Mouse (Mus musculus) CH12.LX (cell line): ENCODE measurements around the gene 1700021F05Rik. TPM values are rescaled to one million over a fixed set of nuclear protein-coding genes. Genes with fewer than 3 reads are reported as not detected.

Experiments
- DNase-seq: peaks from one replicate; pipeline ENCODE4 v3.0.0-alpha.2; 2013; ENCODE audit errors: extremely low read depth
- H3K27ac ChIP-seq: 2 replicates; pipeline ENCODE4 v1.5.1; 2012; ENCODE audit warnings: low read depth, mild to moderate bottlenecking, control low read depth, moderate library complexity; ENCODE audit not compliant: insufficient read depth
- H3K27me3 ChIP-seq: replicated peaks from 2 replicates; pipeline ENCODE3; 2012; ENCODE audit warnings: inconsistent platforms
- H3K36me3 ChIP-seq, 2 experiments: replicated peaks in 1 of 2; 2 replicates each; pipeline versions ENCODE3 to v1.6.1; 2012; ENCODE audit warnings: inconsistent platforms in 1 of 2, low read length in 1 of 2, mild to moderate bottlenecking in 1 of 2, mixed read lengths in 1 of 2, moderate library complexity in 1 of 2; ENCODE audit not compliant: control insufficient read depth in 1 of 2, insufficient read depth in 1 of 2
- H3K4me1 ChIP-seq, 2 experiments: 2 replicates each; pipeline ENCODE4 v1.6.1; 2012; ENCODE audit warnings: inconsistent platforms in 1 of 2, moderate library complexity in 1 of 2; ENCODE audit not compliant: insufficient read depth in 2 of 2, control insufficient read depth in 1 of 2
- H3K4me2 ChIP-seq: 2 replicates; pipeline ENCODE4 v1.6.1; 2012; ENCODE audit warnings: low read depth, mild to moderate bottlenecking, control low read depth; ENCODE audit not compliant: poor library complexity, insufficient read depth, severe bottlenecking
- H3K4me3 ChIP-seq, 3 experiments: fragments of 150-350 bp in 1 of 3; sonication (generic) in 1 of 3; replicated peaks in 1 of 3; 2 replicates each; pipeline versions ENCODE3 to v1.5.1; 2011 to 2012; ENCODE audit warnings: low read depth in 2 of 3, low read length in 2 of 3, mild to moderate bottlenecking in 2 of 3, moderate library complexity in 2 of 3, control low read depth in 1 of 3, improper control_type of control experiment in 1 of 3, inconsistent platforms in 1 of 3, mixed read lengths in 1 of 3; ENCODE audit not compliant: poor library complexity in 1 of 3
- H3K79me2 ChIP-seq: replicated peaks from 2 replicates; pipeline ENCODE4 v1.6.1; 2012; ENCODE audit warnings: mild to moderate bottlenecking, moderate library complexity; ENCODE audit not compliant: control insufficient read depth, poor library complexity, insufficient read depth, severe bottlenecking; ENCODE audit errors: extremely low read depth
- H3K9ac ChIP-seq: 2 replicates; pipeline ENCODE4 v1.6.1; 2012; ENCODE audit warnings: low read depth, mild to moderate bottlenecking, control low read depth, moderate library complexity; ENCODE audit not compliant: insufficient read depth
- H3K9me3 ChIP-seq: replicated peaks from 2 replicates; pipeline ENCODE3; 2012; ENCODE audit warnings: low read length, inconsistent platforms, mixed read lengths
- CHD1 ChIP-seq: IDR thresholded peaks from 2 replicates; pipeline ENCODE4 v1.6.1; 2012; ENCODE audit warnings: low read depth, low read length, improper control_type of control experiment, inconsistent platforms
- CHD2 ChIP-seq: IDR thresholded peaks from 2 replicates; pipeline ENCODE4 v1.6.1; 2011; ENCODE audit warnings: low read length, improper control_type of control experiment
- ELF1 ChIP-seq: IDR thresholded peaks from 2 replicates; pipeline ENCODE4 v1.6.1; 2014; ENCODE audit warnings: low read depth, mild to moderate bottlenecking, inconsistent platforms, low read length, improper control_type of control experiment
- EP300 ChIP-seq: IDR thresholded peaks from 2 replicates; pipeline ENCODE4 v1.6.1; 2011; ENCODE audit warnings: low read length, improper control_type of control experiment
- ETS1 ChIP-seq: conservative IDR thresholded peaks from 2 replicates; pipeline ENCODE4 v1.6.1; 2012; ENCODE audit warnings: low read depth, mild to moderate bottlenecking, inconsistent platforms, low read length, improper control_type of control experiment, moderate library complexity
- IRF4 ChIP-seq: IDR thresholded peaks from 2 replicates; pipeline ENCODE4 v1.6.1; 2014; ENCODE audit warnings: low read depth, mild to moderate bottlenecking, inconsistent platforms, low read length, improper control_type of control experiment
- KAT2A ChIP-seq: IDR thresholded peaks from 2 replicates; pipeline ENCODE4 v1.6.1; 2012; ENCODE audit warnings: low read length, improper control_type of control experiment, inconsistent platforms; ENCODE audit not compliant: insufficient replicate concordance
- MAFK ChIP-seq: IDR thresholded peaks from 2 replicates; pipeline ENCODE4 v1.6.1; 2011; ENCODE audit warnings: low read length, improper control_type of control experiment; ENCODE audit not compliant: insufficient replicate concordance
- MAX ChIP-seq: IDR thresholded peaks from 2 replicates; pipeline ENCODE4 v1.6.1; 2011; ENCODE audit warnings: low read length, improper control_type of control experiment
- MAZ ChIP-seq: IDR thresholded peaks from 2 replicates; pipeline ENCODE4 v1.6.1; 2012; ENCODE audit warnings: low read depth, mild to moderate bottlenecking, inconsistent platforms, low read length, improper control_type of control experiment, moderate library complexity
- MEF2A ChIP-seq: IDR thresholded peaks from 2 replicates; pipeline ENCODE4 v1.6.1; 2014; ENCODE audit warnings: low read depth, mild to moderate bottlenecking, inconsistent platforms, low read length, improper control_type of control experiment, borderline replicate concordance
- MXI1 ChIP-seq: IDR thresholded peaks from 2 replicates; pipeline ENCODE4 v1.6.1; 2011; ENCODE audit warnings: mild to moderate bottlenecking, low read depth, low read length, improper control_type of control experiment
- NELFE ChIP-seq: IDR thresholded peaks from 2 replicates; pipeline ENCODE4 v1.6.1; 2011; ENCODE audit warnings: low read depth, low read length, improper control_type of control experiment
- POLR2A ChIP-seq: IDR thresholded peaks from 2 replicates; pipeline ENCODE4 v1.6.1; 2011; ENCODE audit warnings: low read depth, mild to moderate bottlenecking, improper control_type of control experiment, low read length
- RAD21 ChIP-seq: IDR thresholded peaks from 2 replicates; pipeline ENCODE4 v1.6.1; 2011; ENCODE audit warnings: low read depth, mild to moderate bottlenecking, low read length, improper control_type of control experiment, moderate library complexity
- SMC3 ChIP-seq: IDR thresholded peaks from 2 replicates; pipeline ENCODE4 v1.6.1; 2011; ENCODE audit warnings: low read depth, low read length, improper control_type of control experiment
- TBP ChIP-seq: conservative IDR thresholded peaks from 2 replicates; pipeline ENCODE4 v1.6.1; 2011; ENCODE audit warnings: low read depth, low read length, improper control_type of control experiment
- TCF12 ChIP-seq: IDR thresholded peaks from 2 replicates; pipeline ENCODE4 v1.6.1; 2014; ENCODE audit warnings: low read depth, mild to moderate bottlenecking, inconsistent platforms, low read length, improper control_type of control experiment
- UBTF ChIP-seq: IDR thresholded peaks from 2 replicates; pipeline ENCODE4 v1.6.1; 2012; ENCODE audit warnings: low read depth, mild to moderate bottlenecking, inconsistent platforms, low read length, improper control_type of control experiment, moderate library complexity
- USF1 ChIP-seq: IDR thresholded peaks from 2 replicates; pipeline ENCODE4 v1.6.1; 2014; ENCODE audit warnings: low read depth, mild to moderate bottlenecking, inconsistent platforms, low read length, improper control_type of control experiment
- USF2 ChIP-seq: conservative IDR thresholded peaks from 2 replicates; pipeline ENCODE4 v1.6.1; 2011; ENCODE audit warnings: low read depth, low read length, improper control_type of control experiment
- ZC3H11A ChIP-seq: IDR thresholded peaks from 2 replicates; pipeline ENCODE4 v1.6.1; 2012; ENCODE audit warnings: low read depth, mild to moderate bottlenecking, inconsistent platforms, low read length, improper control_type of control experiment
- ZMIZ1 ChIP-seq: IDR thresholded peaks from 2 replicates; pipeline ENCODE4 v1.6.1; 2012; ENCODE audit warnings: low read depth, mild to moderate bottlenecking, inconsistent platforms, low read length, improper control_type of control experiment
- ZNF384 ChIP-seq: IDR thresholded peaks from 2 replicates; pipeline ENCODE4 v1.6.1; 2012; ENCODE audit warnings: low read depth, low read length, improper control_type of control experiment, inconsistent platforms
- dilution Hi-C: fragments of 300-500 bp; cut with MboI; formaldehyde crosslinking; loops from 2 replicates; pipeline ENCODE4 v1.14.3; 2020; ENCODE audit warnings: low sequenced_read_pairs; ENCODE audit not compliant: extremely low pct_unique_long_range_greater_than_20kb, extremely low pct_ligation_motif_present
- in situ Hi-C: fragments of 300-500 bp; cut with MboI; formaldehyde crosslinking; loops from 3 replicates; pipeline ENCODE4 v1.14.3; 2019; ENCODE audit warnings: low sequenced_read_pairs, low pct_ligation_motif_present, low pct_unique_long_range_greater_than_20kb, mixed read lengths
- polyA plus RNA-seq: library from polyadenylated mRNA; unstranded; fragments of >175 nt; gene quantifications from 2 replicates; pipeline ENCODE4 v1.2.1, GENCODE M21; 2012; ENCODE audit warnings: low read depth; ENCODE audit not compliant: insufficient read length
- total RNA-seq, 2 experiments: library from RNA; depleted of rRNA; stranded (reverse); fragments of 300-350 nt in 1 of 2; fragments of >200 nt in 1 of 2; gene quantifications; 2 replicates each; pipeline ENCODE4 v1.2.3; 2012 to 2014

1700021F05Rik gene
- total and polyA plus RNA-seq, 3 experiments, result 33.0 to 70.3 (median 53.0) TPM

DNA sequence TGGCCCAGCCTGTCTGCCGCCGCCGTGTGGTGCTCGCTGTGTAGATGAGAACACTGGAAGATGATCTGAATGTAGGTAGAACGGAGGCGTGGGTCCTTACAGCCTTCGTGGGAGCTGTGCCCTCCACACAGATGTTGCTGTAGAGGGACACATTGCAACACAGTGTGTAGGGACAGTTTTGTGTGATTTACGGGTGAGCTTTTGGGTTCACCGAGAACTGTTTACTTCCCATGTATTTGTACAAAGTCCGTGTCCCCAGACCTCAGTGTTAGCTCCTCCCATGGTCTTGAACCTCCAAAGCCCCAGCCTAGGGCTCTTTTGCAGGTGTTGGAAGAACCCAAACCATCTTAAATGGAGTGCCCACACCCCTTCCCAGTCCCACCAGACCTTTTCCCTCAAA, 27.8 kb downstream of the 1700021F05Rik start:
- in situ Hi-C loops, result no loop called here
- dilution Hi-C loops, result no loop called here
- Histone ChIP-seq H3K27me3 (no peaks in the 10 kb centered on the region), H3K4me3 (no peak overlapping the region), H3K36me3 (peaks cover 41 to 63% of the 10 kb centered on the region in 2 experiments), H3K4me2 (no peak overlapping the region), H3K9ac (no peak overlapping the region), H3K4me1 (peaks cover 3 to 5% of the 10 kb centered on the region in 2 experiments; a peak in 2 of 4 replicates)
- TF ChIP-seq ZNF384 (no peak), TBP (no peak), KAT2A (no peak), USF2 (no peak), USF1 (no peak), CHD2 (no peak), EP300 (no peak), ELF1 (no peak), SMC3 (no peak), CHD1 (no peak), MAZ (no peak), POLR2A (no peak), MAFK (no peak), MXI1 (no peak), TCF12 (no peak), ZC3H11A (no peak)
- TF ChIP-seq, all 38 proteins: peak for 0
- no peaks in the 10 kb centered on the region for H3K79me2 ChIP-seq
- no peak overlapping the region for H3K27ac ChIP-seq
- no peaks in the 10 kb centered on the region for H3K9me3 ChIP-seq
- no peak for DNase-seq

- H3K9ac ChIP-seq, result no peak overlapping the region
- peaks cover 36 to 78% of the 10 kb centered on the region in 2 experiments for H3K36me3 ChIP-seq
- in situ Hi-C loops (no loop called here), dilution Hi-C loops (no loop called here)
- H3K27me3 ChIP-seq, result no peaks in the 10 kb centered on the region
- TF ChIP-seq RAD21 (no peak), UBTF (no peak), KAT2A (no peak), NELFE (no peak), IRF4 (no peak), MAX (no peak), SMC3 (no peak), MAZ (no peak), MEF2A (no peak), ETS1 (no peak), ZMIZ1 (no peak)
- no peak overlapping the region for H3K4me3 ChIP-seq
- H3K79me2 ChIP-seq, result no peaks in the 10 kb centered on the region
- H3K4me1 ChIP-seq, result peaks cover 0 to 14% of the 10 kb centered on the region in 2 experiments; a peak in 2 of 4 replicates
- H3K4me2 ChIP-seq, result no peak overlapping the region
- H3K27ac ChIP-seq, result no peak overlapping the region
- no peak for DNase-seq
- H3K9me3 ChIP-seq, result no peaks in the 10 kb centered on the region
Observed at GRCm38 (mm10) chr10:43509228-43509627, 31.6 kb downstream of the 1700021F05Rik start.
